Mouse (Mus musculus) hematopoietic stem cell, adult 5-6 weeks (primary cell): ENCODE data around the gene Olfr279. TPM values are rescaled to one million over a fixed set of nuclear protein-coding genes. Genes with fewer than 3 reads are reported as not detected.

Source experiments
- ATAC-seq, 2 experiments: fragments of 125-278 bp in 1 of 2; replicated peaks in 1 of 2; 2 replicates each; pipeline ENCODE4 v1.8.0; 2016 to 2017; ENCODE audit warnings: inconsistent platforms in 2 of 2, mild to moderate bottlenecking in 2 of 2, moderate number of reproducible peaks in 2 of 2, low read depth in 1 of 2, moderate TSS enrichment in 1 of 2; ENCODE audit not compliant: low FRiP score in 2 of 2, poor library complexity in 2 of 2, severe bottlenecking in 2 of 2, insufficient read depth in 1 of 2, low TSS enrichment in 1 of 2
- total RNA-seq: library from RNA; stranded (forward); fragments of 172-1452, 232-1000 nt; gene quantifications from 2 replicates; pipeline ENCODE4 v1.2.3, GENCODE M21; 2017

Gene Olfr279
- not detected in 2 replicates for total RNA-seq

DNA sequence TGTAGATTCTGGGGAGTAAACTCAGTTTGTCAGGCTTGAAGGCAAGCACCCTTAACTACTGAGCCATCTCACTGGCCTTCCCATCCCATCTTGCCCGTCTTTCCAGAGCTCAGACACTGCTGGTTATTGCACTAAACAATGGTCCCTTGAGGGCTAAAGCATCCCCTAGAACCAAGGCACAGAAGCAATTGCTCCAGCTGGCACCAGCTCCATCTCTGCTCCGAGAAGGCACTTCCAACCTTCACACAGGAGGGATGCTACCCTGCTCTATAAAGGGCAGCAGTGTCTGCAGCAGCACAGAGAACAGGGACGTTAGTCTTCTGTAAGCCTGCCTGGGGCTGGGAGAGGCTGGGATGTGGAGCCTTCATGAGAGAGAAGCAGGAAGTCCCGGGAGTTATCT is at the start of gene Olfr279:
TSS of gene Olfr279 (plus strand) at position 301 of the 400 bp plus-strand sequence.
- ATAC-seq = no peak

DNA sequence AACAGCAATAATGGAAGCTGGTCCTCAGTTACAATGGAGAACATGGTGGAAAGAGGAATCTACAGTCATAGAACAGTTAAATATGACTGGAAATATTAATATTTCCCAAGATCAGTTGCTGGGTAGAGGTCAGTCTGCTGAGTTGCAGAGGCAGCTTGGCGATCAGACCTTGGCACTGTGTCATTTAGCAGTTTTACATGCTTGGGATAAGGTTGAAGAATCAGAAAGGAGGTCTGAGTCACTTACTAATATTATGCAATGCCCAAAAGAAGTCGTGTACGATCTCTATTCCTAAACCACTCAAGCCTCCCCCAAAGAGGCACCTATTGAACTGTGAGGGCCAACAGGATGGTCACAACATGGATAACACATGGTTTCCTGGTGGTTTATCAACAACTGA is 47.6 kb upstream of the Olfr279 start:
- no peak for ATAC-seq

DNA sequence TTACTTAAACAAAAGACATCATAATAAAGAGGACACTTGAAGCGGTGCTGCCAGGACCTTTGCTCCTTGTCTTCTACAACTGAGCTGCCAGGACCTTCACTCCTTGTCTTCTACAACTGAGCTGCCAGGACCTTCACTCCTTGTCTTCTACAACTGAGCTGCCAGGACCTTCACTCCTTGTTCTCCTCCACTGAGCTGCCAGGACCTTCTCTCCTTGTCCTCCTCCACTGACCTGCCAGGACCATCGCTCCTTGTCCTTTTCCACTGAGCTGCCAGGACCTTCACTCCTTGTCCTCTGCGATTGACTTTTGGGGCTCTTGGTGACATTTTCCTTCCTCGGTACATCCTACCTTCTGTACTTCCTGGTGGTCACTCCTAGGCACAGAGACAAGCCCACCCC is 43.7 kb upstream of the Olfr279 start:
- no peak for ATAC-seq

DNA sequence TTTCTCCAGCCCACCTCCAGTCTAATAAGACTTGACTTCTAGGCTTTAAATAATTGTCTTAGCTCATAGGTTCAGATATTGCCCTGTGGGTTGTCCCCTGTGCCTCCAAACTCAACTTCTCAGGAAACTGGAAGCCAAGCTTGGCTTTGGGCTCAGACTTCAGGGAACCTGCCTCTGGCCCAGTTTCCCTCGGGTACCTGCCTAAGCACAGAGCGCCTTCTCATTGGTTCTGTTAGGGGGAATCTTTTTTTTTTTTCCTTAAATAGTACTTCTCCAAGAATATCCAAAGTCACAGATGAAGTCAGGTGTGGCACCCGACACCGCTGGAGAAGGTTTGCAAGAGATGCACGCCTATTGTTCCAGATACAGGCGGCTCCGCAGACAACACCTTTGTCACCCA is 39.9 kb upstream of the Olfr279 start, which contains the start of gene Olfr281:
TSS of gene Olfr281 (plus strand) at position 301 of the 400 bp plus-strand sequence.
- ATAC-seq = no peak

DNA sequence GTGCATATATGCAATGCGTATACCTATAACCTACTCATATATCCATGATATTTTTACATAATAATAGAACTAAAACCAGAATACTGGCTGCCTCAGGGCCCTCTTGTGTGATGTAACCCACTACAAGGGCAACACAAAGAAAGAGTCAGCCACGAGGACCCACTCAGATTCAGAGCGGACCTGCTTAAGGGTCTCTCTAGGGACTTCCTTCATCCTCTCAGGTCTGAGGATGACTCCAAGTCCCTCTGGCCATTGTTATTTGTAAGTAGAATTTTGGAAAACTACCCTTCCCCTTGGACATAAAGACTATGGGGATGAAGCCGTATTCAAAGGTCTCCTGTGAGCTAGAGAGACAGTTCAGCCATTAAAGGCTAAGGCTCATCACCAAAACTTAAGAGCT is 22.6 kb upstream of the Olfr279 start, which contains the start of gene OR5BS1P:
TSS of gene OR5BS1P (plus strand) at position 301 of the 400 bp plus-strand sequence.
- ATAC-seq = no peak

DNA sequence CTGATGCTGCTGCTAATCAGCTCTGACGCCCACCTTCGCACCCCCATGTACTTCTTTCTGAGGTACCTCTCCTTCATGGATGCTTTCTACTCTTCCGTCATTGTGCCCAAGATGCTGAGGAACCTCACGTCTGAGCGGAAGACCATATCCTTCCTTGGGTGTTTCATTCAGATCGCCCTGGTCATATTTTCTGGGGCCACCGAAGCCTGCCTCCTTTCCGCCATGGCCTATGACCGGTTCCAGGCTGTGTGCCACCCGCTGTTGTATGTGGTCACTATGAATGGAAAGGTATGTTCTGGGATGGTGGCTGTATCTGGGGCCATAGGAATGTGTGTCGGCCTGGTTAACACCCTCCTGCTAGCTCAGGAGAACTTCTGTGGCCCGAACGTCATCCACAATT is 20.7 kb upstream of the Olfr279 start:
- no peak for ATAC-seq

DNA sequence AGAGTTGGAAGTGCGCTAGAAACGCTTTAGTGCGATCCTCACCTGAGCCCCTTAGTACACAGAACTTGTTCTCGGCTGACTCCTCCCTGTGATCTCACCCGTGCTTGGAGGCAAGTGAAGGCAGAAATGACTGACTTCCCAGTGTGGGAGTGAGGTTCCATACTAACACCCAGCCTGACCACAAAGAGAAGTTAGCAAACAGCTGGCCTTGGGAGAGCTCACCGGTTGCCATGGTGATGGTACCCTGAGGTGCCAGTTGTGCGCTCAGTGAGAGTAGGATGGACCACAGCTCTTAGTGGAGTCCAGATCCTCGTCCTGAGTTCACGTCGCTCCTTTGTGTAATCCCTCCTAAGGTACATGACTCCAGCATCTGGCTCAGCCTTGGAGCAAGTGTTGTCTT is 17.2 kb upstream of the Olfr279 start:
- no peak for ATAC-seq

DNA sequence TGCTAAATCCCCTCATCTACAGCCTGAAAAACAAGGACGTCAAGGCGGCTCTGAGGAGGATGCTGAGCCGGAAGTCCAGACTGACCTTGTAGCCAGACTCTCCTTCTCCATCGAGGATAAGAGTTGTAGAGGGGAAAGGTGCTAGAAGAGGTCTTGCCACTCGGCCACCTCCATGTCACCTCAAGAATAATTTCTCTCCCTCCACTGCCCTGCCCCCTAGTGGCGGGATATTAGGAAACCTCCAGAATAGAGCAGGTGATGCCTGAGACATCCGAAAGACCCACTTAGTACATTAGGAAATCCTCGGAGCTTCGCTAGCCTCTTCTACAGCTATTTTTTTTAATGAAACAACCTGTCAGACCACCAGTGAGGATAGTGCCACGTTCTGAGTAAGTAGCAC is 16.8 kb upstream of the Olfr279 start:
- ATAC-seq = no peak; a peak in 2 of 4 replicates

DNA sequence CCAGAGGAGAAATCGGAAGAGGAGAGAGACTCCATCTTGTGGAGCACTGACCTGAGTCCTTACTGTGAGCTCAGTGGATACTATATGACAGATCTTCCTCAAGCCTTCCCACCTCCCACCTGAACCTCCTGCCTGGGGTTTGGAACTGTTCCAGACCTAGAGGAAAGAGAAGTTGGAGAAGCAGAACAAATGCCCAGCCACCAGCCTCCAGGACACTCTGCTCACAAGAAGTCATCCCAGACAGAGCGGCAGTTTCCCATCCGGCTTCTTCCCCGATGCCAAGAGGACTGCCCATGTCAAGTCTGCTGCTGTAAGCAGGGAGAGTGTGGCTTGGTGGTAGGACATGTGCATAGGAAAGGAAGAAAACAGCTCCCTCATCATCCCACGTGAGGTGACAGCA is 15.9 kb upstream of the Olfr279 start:
- no peak for ATAC-seq

DNA sequence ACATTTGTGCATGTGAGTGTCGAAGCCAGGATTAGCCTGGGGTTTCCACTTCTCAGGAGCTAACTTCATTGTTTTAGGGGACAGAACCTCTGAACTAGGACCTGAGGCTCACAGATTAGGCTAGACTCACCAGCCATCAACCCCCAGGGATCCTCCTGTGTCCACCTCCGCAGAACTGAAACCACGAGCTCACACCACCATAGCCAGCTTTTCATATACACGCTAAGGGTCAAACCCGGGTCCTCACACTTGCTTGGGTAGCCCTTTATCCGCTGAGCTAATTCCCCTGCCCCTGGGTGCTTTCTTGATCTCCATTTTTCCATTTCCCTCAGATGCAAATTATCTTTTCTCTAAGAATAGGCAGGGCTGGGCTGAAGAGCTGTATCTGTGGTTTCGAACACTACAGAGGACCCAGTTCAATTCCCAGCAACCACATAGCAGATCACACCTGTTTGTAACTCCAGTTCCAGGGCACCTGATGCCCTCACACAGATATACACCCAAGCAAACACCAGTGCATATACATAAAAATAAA is 12.6 kb upstream of the Olfr279 start:
- ATAC-seq = no peak

DNA sequence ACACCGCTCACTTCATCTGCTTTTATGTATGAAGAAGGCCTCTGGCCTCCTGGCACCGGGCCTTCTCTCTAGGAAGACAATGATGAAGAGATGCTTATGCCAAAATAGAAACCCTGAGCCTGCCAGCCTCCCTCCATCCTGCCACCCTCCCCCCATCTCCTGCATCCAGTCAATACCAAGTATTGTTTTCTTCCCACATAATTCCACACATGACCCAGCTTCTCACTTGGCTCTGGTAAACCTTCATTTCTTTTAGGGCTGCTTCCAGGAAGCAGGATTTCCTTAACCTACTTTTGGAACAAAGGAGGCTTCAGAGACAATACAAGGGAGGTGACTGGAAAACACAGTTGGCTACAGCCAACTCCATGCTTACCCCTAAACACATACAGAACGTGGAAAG is 9.5 kb upstream of the Olfr279 start, which contains the start of gene Lalba:
TSS of gene Lalba (minus strand) at position 21 of the 400 bp plus-strand sequence.
- ATAC-seq = no peak

DNA sequence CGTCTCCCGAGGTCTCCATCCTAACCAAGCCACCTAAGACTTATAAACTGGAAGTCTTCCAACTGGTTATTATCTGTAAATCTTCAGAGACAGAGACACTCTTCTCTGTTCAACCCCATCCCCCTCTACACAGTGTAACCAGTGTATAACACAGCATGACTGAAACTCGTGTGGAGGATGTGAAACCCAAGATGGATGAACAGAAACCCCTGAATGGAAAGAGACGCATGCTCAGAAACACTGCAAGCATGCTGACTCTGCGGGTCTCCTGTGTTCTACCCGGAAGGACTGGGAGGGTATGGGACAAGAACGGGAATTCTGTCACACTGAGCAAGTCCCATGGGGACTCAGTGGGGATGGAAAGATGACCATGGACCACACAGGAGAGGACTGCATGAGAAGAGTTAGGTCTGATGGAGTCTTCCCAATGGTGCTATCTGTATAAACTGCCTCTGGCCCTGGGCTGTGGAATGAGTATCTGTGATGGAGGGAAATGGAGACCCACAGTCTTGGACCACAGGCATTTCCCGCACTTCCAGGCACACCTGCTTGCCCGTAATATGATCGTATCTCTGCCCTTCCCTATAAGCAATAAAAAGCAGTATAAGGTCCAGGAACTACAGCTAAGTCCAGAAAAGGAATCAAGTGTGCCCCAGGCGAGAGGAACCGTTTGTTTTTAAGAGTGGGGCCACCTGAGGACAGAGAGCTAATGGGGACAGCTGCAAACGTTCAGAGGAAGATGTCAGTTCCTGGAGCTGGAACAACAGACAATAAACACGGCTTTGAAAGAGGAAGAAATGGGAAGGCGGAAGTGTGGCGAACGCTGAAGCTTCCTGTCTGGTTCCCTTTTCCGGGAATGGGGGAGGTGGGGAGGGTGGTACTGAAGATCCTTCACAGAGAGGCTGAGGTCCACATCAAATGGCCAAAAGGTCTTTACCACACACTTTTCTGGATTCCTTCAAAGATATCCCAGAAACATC is 8.0 kb upstream of the Olfr279 start:
- ATAC-seq = peak; percentile 27 to 66

DNA sequence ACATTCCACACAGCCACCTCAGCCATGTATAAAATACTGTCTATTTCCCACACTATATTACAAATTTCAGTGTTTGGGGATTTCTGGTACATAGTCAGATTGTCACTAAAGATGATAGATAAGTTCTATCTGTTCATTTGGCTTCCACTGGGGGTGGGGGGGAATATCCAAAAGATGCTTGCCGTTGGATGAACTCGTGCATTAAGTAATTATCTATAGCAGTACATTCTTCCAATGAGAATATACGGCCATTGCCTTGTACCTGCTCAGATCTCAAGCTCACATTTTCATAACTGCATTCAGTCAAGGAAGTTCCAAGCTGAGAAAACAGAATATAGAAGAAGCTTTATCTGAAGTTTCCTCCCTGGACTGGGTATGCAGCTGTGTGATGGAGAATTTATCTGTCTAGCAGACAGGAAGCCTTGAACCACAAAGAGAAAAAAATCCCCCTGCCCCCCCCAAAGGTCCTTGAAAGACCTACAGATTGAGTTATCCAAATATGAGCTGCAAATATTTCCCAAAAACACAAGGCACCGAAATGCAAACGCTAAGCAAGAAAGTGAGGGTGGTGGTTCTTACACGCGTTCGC is 5.7 kb upstream of the Olfr279 start:
- ATAC-seq = no peak

DNA sequence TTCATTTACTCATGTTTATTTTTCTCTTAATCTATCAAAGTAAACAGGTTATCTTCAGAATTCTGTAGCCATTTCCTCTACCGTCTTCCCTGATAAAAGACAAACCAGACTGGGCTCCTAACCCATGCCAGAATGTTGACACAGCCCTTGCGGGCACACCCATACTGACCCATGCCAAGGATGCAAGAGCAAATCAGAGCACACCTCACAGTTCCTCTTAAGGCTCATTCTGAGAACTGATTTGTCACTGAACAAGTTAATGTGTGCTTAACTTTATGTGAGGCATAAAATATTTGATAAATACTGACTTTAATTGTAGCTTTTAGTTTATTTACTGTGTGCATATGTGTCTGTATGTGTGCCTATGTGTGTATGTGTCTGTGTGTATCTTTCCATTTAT is 870 bp upstream of the Olfr279 start:
- ATAC-seq = no peak

DNA sequence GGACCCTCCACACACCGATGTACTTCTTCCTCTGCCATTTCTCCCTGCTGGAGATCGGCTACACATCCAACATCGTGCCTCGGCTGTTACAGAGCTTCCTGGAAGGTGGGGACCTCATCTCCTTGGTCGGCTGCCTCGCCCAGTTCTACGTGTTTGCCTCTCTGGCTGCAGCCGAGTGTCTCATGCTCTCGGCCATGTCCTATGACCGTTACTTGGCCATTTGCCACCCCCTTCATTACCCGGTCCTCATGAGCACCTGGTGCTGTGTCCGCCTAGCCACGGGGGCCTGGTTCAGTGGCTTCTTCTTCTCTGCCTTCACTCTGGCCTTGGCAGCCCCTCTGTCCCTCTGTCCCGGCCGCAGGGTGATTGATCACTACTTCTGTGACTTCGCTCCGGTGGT is 5.4 kb downstream of the Olfr279 start:
- ATAC-seq = no peak

DNA sequence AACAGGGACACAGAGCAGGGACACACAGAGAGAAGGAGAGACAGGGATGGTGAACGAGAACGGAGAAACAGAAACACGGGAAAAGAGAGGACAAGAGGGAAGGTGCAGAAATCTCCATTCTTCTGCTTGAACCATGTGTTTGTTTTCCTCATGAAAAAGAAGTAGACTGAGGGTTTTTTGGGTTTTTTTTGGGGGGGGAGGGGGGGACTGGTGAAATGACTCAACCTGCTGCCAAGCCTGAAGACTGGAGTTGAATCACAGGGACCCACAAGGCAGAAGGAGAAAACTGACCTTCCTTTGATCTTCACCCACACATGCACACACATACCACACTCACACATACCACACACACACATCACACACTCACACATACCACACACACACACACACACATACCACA is 11.1 kb downstream of the Olfr279 start:
- ATAC-seq = no peak

DNA sequence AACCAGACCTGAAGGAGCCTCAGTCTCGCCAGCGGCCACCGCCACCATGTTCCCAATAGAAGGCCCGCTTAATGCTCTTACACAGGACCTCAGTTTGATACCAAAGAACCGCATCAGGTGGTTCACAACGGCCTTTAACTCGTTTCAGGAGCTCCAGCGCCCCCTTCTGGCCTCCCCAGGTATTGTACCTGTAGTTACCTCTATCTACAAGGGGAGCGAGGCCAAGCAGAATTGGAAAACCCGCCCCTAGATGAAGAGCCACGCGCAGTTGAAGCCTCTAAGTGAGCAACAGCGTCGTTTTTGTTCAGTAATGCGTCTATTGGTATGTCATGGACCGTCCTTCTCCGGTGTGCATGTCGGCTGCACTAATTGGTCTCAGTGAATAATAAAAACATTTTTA is 12.3 kb downstream of the Olfr279 start:
- ATAC-seq = peak; percentile 53 to 64; a peak in 1 of 4 replicates
